Mouse (Mus musculus): ENCODE measurements around the gene Riok1. TPM values are rescaled to one million over a fixed set of nuclear protein-coding genes. Genes with fewer than 3 reads are reported as not detected.

Gene Riok1
- polyA plus RNA-seq, 2 experiments = 45.4 to 54.4 TPM

- no peak overlapping the region for H3K27ac ChIP-seq (replicated peaks; ENCODE audit: low read depth, low read length)
- H3K4me3 ChIP-seq (replicated peaks; ENCODE audit: low read length) = no peak overlapping the region
- no peak for ATAC-seq (ENCODE audit: low FRiP score, low read depth)
- 77% methylated on average over 5 of the region's 5 CpGs for WGBS
- no peak overlapping the region for H3K9ac ChIP-seq (ENCODE audit: low read depth, low read length, severe bottlenecking)
- no peaks in the 10 kb centered on the region for H3K27me3 ChIP-seq (ENCODE audit: control insufficient read depth, insufficient read depth, low read length)
- no peak overlapping the region for H3K4me2 ChIP-seq (replicated peaks; ENCODE audit: low read depth, low read length, severe bottlenecking)
- H3K9me3 ChIP-seq (ENCODE audit: control insufficient read depth, low read length) = no peaks in the 10 kb centered on the region
- H3K36me3 ChIP-seq (ENCODE audit: control insufficient read depth, insufficient read depth, low read length) = no peaks in the 10 kb centered on the region
- no peak for TF ChIP-seq POLR2A (IDR thresholded peaks at IDR 0.05; ENCODE audit: borderline replicate concordance, extremely low read depth, insufficient read depth, insufficient read length)
- H3K4me1 ChIP-seq (ENCODE audit: control insufficient read depth, insufficient read depth, low read length) = no peaks in the 10 kb centered on the region
- DNase-seq (ENCODE audit: low spot score) = no peak
Measured at GRCm38 (mm10) chr13:38010444-38010910, 26.3 kb upstream of the Riok1 start.

- Histone ChIP-seq H3K4me3 (replicated peaks; ENCODE audit: low read length) (no peak overlapping the region), H3K9me3 (ENCODE audit: control insufficient read depth, low read length) (no peaks in the 10 kb centered on the region), H3K36me3 (ENCODE audit: control insufficient read depth, insufficient read depth, low read length) (no peaks in the 10 kb centered on the region), H3K27ac (replicated peaks; ENCODE audit: low read depth, low read length) (no peak overlapping the region), H3K27me3 (ENCODE audit: control insufficient read depth, insufficient read depth, low read length) (no peaks in the 10 kb centered on the region), H3K4me1 (ENCODE audit: control insufficient read depth, insufficient read depth, low read length) (no peaks in the 10 kb centered on the region), H3K9ac (ENCODE audit: low read depth, low read length, severe bottlenecking) (no peak overlapping the region), H3K4me2 (replicated peaks; ENCODE audit: low read depth, low read length, severe bottlenecking) (no peak overlapping the region)
- WGBS = 76% methylated on average over 5 of the region's 5 CpGs
- ATAC-seq (ENCODE audit: low FRiP score, low read depth) = no peak
- TF ChIP-seq POLR2A (IDR thresholded peaks at IDR 0.05; ENCODE audit: borderline replicate concordance, extremely low read depth, insufficient read depth, insufficient read length) = no peak
- no peak for DNase-seq (ENCODE audit: low spot score)
Measured at GRCm38 (mm10) chr13:38012436-38012835, 24.4 kb upstream of the Riok1 start.

DNA sequence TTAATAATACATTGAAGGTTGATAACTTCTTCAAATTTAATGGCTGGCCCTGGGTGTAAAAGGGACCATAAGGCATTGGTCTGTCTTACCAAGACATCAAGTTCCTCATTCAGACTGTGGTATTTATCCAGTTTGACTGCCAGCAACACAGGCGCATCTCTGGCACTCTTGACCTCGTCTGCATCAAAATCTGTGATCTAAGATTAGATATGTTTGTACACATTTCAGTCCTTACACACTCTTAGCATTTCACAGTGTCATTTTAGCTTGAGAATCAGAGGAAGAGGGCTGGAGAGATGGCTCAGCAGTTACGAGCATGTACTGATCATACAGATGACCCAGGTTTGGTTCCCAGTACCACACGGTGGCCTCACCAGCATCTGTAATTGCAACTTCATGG lies 21.2 kb upstream of the Riok1 start:
- Histone ChIP-seq H3K27ac (replicated peaks; ENCODE audit: low read depth, low read length) (no peak overlapping the region), H3K9me3 (ENCODE audit: control insufficient read depth, low read length) (no peaks in the 10 kb centered on the region), H3K4me3 (replicated peaks; ENCODE audit: low read length) (no peak overlapping the region), H3K27me3 (ENCODE audit: control insufficient read depth, insufficient read depth, low read length) (no peaks in the 10 kb centered on the region), H3K9ac (ENCODE audit: low read depth, low read length, severe bottlenecking) (no peak overlapping the region), H3K36me3 (ENCODE audit: control insufficient read depth, insufficient read depth, low read length) (no peaks in the 10 kb centered on the region), H3K4me1 (ENCODE audit: control insufficient read depth, insufficient read depth, low read length) (no peaks in the 10 kb centered on the region), H3K4me2 (replicated peaks; ENCODE audit: low read depth, low read length, severe bottlenecking) (no peak overlapping the region)
- DNase-seq (ENCODE audit: low spot score) = no peak
- no peak for ATAC-seq (ENCODE audit: low FRiP score, low read depth)
- WGBS = 85% methylated on average over 4 of the region's 4 CpGs
- TF ChIP-seq POLR2A (IDR thresholded peaks at IDR 0.05; ENCODE audit: borderline replicate concordance, extremely low read depth, insufficient read depth, insufficient read length) = no peak

- Histone ChIP-seq H3K4me1 (ENCODE audit: control insufficient read depth, insufficient read depth, low read length) (no peaks in the 10 kb centered on the region), H3K36me3 (ENCODE audit: control insufficient read depth, insufficient read depth, low read length) (no peaks in the 10 kb centered on the region), H3K27ac (replicated peaks; ENCODE audit: low read depth, low read length) (no peak overlapping the region), H3K9ac (ENCODE audit: low read depth, low read length, severe bottlenecking) (no peak overlapping the region), H3K9me3 (ENCODE audit: control insufficient read depth, low read length) (no peaks in the 10 kb centered on the region), H3K27me3 (ENCODE audit: control insufficient read depth, insufficient read depth, low read length) (no peaks in the 10 kb centered on the region), H3K4me3 (replicated peaks; ENCODE audit: low read length) (no peak overlapping the region), H3K4me2 (replicated peaks; ENCODE audit: low read depth, low read length, severe bottlenecking) (no peak overlapping the region)
- 75% methylated on average over 3 of the region's 3 CpGs for WGBS
- ATAC-seq (ENCODE audit: low FRiP score, low read depth) (no peak), DNase-seq (ENCODE audit: low spot score) (no peak)
- TF ChIP-seq POLR2A (IDR thresholded peaks at IDR 0.05; ENCODE audit: borderline replicate concordance, extremely low read depth, insufficient read depth, insufficient read length) = no peak
Measured at GRCm38 (mm10) chr13:38018791-38019190, 18.0 kb upstream of the Riok1 start.

DNA sequence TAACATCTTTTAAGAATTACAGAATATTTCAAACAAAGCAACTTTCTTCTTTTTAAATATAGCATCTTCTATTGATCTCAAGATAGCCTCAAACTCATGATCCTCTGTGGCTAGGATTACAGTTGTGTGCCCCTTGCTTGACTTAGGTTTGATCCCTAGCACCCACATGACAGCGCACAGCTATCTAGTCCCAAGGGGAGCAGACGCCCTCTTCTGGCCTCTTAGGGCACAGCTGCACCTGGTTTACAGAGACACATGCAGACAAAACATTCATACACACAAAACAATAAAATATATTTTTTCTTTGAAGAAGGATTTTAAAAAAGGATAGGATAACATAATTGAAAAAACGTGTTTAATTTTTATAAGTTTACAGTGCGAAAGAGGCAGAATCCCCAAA lies 10.9 kb upstream of the Riok1 start:
- WGBS = 37% methylated on average over 4 of the region's 4 CpGs
- H3K36me3 ChIP-seq (ENCODE audit: control insufficient read depth, insufficient read depth, low read length) = no peaks in the 10 kb centered on the region
- no peak overlapping the region for H3K4me3 ChIP-seq (replicated peaks; ENCODE audit: low read length)
- H3K4me1 ChIP-seq (ENCODE audit: control insufficient read depth, insufficient read depth, low read length) = no peaks in the 10 kb centered on the region
- ATAC-seq (ENCODE audit: low FRiP score, low read depth) (no peak), DNase-seq (ENCODE audit: low spot score) (no peak)
- no peaks in the 10 kb centered on the region for H3K27me3 ChIP-seq (ENCODE audit: control insufficient read depth, insufficient read depth, low read length)
- no peak overlapping the region for H3K27ac ChIP-seq (replicated peaks; ENCODE audit: low read depth, low read length)
- H3K9ac ChIP-seq (ENCODE audit: low read depth, low read length, severe bottlenecking) = no peak overlapping the region
- no peaks in the 10 kb centered on the region for H3K9me3 ChIP-seq (ENCODE audit: control insufficient read depth, low read length)
- H3K4me2 ChIP-seq (replicated peaks; ENCODE audit: low read depth, low read length, severe bottlenecking) = no peak overlapping the region
- no peak for TF ChIP-seq POLR2A (IDR thresholded peaks at IDR 0.05; ENCODE audit: borderline replicate concordance, extremely low read depth, insufficient read depth, insufficient read length)

Measured in limb, embryonic 14.5 days (tissue).